Mouse (Mus musculus): ENCODE data around the gene Sfxn3. TPM values are rescaled to one million over a fixed set of nuclear protein-coding genes. Genes with fewer than 3 reads are reported as not detected.
"Not testable (repeated sequence)": the region's sequence is repeated elsewhere in the genome, so short reads cannot be mapped to it uniquely, and the experiment has no call there.

Gene Sfxn3
- polyA plus RNA-seq, 1 experiment from 2014 or later, result 21.7 TPM

DNA sequence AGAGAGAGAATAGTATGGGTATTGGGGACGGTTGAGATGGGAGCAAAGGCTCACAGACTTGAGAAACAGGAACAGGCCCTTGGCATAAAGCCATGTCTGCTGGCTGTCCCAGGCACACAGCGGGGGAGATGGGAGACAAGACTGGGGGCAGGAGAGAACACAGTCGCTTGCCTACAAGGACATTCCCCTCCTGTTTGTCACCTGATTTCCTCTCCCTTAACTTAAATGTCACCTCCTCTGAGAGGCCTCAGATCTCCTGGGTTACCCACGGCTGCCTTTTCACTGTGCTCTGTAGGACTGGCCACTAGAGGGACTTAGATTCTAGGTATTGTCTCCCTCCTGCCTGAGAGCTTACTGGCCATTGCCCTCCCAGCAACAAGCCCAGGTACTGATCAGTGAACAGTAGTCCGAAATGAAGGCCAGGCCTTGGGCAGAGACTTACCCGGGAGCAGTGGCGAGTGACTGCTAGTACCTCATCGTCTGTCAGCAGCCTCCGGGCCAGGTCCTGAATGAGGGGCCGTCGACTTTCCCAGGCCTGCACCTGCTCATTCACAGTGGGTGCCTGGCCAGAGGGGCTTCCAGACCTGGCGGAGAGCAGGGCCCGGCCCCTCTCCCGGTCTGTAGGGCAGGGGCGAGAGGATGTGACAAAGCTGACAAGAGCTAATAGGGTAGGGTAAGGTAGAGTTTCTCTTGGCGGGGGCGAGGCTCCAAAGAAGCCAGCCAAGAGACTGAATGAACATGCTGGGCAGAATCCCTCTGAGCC lies 14.6 kb upstream of the Sfxn3 start:
- H3K36me3 ChIP-seq, result peaks cover 8% of the 10 kb centered on the region
- no peak overlapping the region for H3K4me3 ChIP-seq
- no peak overlapping the region for H3K4me2 ChIP-seq
- no peak for ATAC-seq (ENCODE audit: borderline replicate concordance, extremely low read depth, low FRiP score, low TSS enrichment)
- no peak overlapping the region for H3K9ac ChIP-seq
- H3K27me3 ChIP-seq, result no peaks in the 10 kb centered on the region; the same call in 1 of the 2 replicates
- 52% methylated on average over 17 of the region's 17 CpGs for WGBS
- H3K27ac ChIP-seq, result no peak overlapping the region; the same call in 1 of the 2 replicates
- peaks cover 29% of the 10 kb centered on the region for H3K4me1 ChIP-seq
- no peaks in the 10 kb centered on the region for H3K9me3 ChIP-seq

- WGBS, result 29% methylated on average over 16 of the region's 16 CpGs
Measured at GRCm38 (mm10) chr19:45036867-45037266, 10.4 kb upstream of the Sfxn3 start.

DNA sequence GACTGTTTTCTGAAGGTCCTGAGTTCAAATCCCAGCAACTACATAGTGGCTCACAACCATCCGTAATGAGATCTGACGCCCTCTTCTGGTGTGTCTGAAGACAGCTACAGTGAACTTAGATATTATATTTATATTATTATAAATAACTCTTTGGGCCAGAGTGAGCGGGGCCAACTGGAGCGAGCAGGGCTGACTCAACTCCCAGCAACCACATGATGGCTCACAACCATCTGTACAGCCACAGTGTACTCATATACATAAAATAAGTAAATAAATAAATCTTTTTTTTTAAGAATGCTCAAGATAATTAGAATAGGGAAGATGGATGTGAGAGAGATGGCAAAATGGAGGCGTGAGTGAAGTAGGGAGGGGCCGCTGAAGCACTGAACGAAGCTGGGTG lies 9.1 kb upstream of the Sfxn3 start:
- H3K36me3 ChIP-seq; H3K27ac ChIP-seq; H3K9ac ChIP-seq; H3K4me2 ChIP-seq; H3K4me3 ChIP-seq; H3K4me1 ChIP-seq; ATAC-seq (ENCODE audit: borderline replicate concordance, extremely low read depth, low FRiP score, low TSS enrichment); H3K9me3 ChIP-seq: not testable (repeated sequence)
- WGBS, result 81% methylated on average over 7 of the region's 7 CpGs
- H3K27me3 ChIP-seq, result peaks cover 30% of the 10 kb centered on the region

More at GRCm38 (mm10) chr19:45036867-45037266, 10.4 kb upstream of the Sfxn3 start:
- Histone ChIP-seq H3K27ac (no peak overlapping the region), H3K27me3 (peaks cover 28% of the 10 kb centered on the region), H3K9ac (no peak overlapping the region), H3K36me3 (no peaks in the 10 kb centered on the region), H3K9me3 (no peaks in the 10 kb centered on the region), H3K4me1 (peaks cover 10% of the 10 kb centered on the region), H3K4me2 (no peak overlapping the region), H3K4me3 (no peak overlapping the region)
- ATAC-seq (ENCODE audit: borderline replicate concordance, extremely low read depth, low FRiP score, low TSS enrichment), result no peak

GRCm38 (mm10) chr19:45040214-45040613 lies 7.1 kb upstream of the Sfxn3 start:
- Histone ChIP-seq H3K9ac (no peak overlapping the region), H3K4me1 (no peaks in the 10 kb centered on the region), H3K36me3 (no peaks in the 10 kb centered on the region), H3K27me3 (peaks cover 42% of the 10 kb centered on the region), H3K9me3 (no peaks in the 10 kb centered on the region), H3K27ac (no peak overlapping the region), H3K4me2 (no peak overlapping the region), H3K4me3 (no peak overlapping the region)
- WGBS, result 45% methylated on average over 13 of the region's 13 CpGs
- ATAC-seq (ENCODE audit: borderline replicate concordance, extremely low read depth, low FRiP score, low TSS enrichment), result no peak

DNA sequence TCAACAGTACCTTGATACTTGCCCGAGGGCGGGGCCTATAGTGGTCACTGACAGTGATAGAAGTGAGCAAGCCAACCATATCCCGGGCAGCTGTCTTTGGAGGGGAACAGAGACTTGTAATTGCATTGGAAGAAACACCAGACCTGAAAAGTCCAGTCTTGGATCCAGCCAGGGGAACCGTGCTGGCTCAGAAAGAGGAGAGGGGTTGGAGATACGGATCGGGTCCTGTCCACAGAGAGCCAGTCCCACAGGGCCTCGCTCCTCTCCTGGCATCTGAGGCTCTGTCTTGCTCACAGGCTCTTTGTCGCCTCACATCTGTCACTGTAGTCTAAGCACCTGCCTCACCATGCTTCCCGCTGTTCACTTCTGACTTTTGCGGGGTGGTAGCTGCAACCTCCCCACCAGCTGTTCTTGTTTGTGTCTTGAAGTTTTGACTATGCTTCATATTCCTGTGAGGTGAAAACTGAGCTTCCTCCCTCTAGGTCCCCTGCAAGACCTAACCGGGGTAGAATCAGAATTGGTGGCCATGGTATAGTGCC lies 2.8 kb upstream of the Sfxn3 start:
- WGBS, result 58% methylated on average over 11 of the region's 11 CpGs
- peaks cover 48% of the 10 kb centered on the region for H3K27me3 ChIP-seq
- ATAC-seq (ENCODE audit: borderline replicate concordance, extremely low read depth, low FRiP score, low TSS enrichment), result no peak
- H3K4me1 ChIP-seq, result peaks cover 23% of the 10 kb centered on the region
- H3K27ac ChIP-seq, result no peak overlapping the region
- no peak overlapping the region for H3K9ac ChIP-seq
- H3K36me3 ChIP-seq, result no peaks in the 10 kb centered on the region
- no peaks in the 10 kb centered on the region for H3K9me3 ChIP-seq
- no peak overlapping the region for H3K4me2 ChIP-seq
- no peak overlapping the region for H3K4me3 ChIP-seq

DNA sequence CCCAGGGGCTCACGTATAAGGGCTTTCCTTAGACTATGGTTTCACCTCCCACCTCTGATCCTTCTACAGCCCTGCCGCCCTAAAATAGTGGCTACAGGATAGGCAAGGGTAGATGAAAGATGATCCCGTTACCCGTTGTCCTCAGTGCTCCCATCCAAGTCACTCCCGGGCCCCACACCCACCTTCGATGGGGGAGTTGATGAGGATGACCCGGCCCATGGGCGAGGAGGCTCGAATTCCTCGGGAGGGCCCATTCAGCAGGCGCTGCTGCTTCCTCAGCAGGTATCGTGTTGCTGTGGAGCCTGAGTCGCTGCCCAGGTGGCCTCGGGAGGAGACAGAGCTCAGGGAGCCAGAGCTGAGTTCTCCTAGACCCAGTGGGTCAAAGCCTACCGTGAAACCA lies 2.1 kb upstream of the Sfxn3 start:
- Histone ChIP-seq H3K4me2 (no peak overlapping the region), H3K4me1 (peaks cover 23% of the 10 kb centered on the region), H3K9me3 (no peaks in the 10 kb centered on the region), H3K36me3 (no peaks in the 10 kb centered on the region), H3K4me3 (no peak overlapping the region), H3K27ac (no peak overlapping the region), H3K9ac (no peak overlapping the region), H3K27me3 (peaks cover 40% of the 10 kb centered on the region)
- 33% methylated on average over 15 of the region's 15 CpGs for WGBS
- ATAC-seq (ENCODE audit: borderline replicate concordance, extremely low read depth, low FRiP score, low TSS enrichment), result no peak

- no peak for ATAC-seq (ENCODE audit: borderline replicate concordance, extremely low read depth, low FRiP score, low TSS enrichment)
- Histone ChIP-seq H3K9me3 (no peaks in the 10 kb centered on the region), H3K27ac (no peak within 1 kb of the TSS), H3K4me3 (peak within 1 kb of the TSS; percentile 55), H3K9ac (peak within 1 kb of the TSS; percentile 60; the same call in 1 of the 2 replicates), H3K4me1 (peaks cover 23% of the 10 kb centered on the region), H3K27me3 (peaks cover 36% of the 10 kb centered on the region), H3K36me3 (peaks cover 2% of the 10 kb centered on the region; the same call in 1 of the 2 replicates), H3K4me2 (peak within 1 kb of the TSS; percentile 89)
- 71% methylated on average over 5 of the region's 5 CpGs for WGBS
Measured at GRCm38 (mm10) chr19:45045651-45046050, 1.7 kb upstream of the Sfxn3 start, which contains the start of gene Pdzd7. Gene Pdzd7, minus strand, starts transcription at chr19:45045717.

DNA sequence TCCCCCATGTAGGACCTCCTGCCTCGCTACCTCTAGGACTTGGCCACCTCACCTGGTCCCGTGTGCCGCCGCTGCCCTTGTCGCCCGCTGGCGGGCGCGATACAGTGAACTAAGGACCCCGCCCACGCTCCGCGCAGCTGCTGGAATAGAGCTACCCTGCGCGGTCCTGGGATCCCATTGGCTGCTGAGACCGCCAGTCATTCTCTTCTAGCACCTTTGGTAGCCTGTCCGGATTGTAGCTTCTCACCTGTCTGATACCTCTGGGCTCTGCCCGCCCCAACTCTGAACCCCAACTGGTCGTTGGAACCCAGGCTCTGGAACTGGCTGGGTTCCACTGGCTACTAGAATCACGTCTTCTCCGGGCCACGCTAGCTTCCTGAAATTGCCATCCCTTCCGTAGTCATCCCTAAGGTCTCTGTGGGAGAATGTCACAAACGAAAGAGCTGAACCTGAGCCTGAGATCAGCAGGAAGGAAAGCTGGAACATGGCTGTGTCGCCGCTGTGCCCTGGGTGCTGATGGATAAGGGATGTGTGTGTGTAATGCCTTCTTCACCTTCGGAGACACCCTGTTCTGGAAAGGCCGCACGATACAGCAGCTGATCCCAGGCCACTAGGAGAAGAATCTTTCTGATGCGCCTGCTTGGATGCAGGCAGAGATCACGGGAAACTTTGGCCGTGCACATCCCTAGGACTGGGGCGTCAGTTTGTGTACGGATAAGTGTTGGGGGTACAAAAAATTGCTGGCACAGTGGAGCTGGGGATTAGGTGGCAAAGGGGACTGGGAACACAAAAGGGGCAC lies 581 bp upstream of the Sfxn3 start:
- 1% methylated on average over 34 of the region's 34 CpGs for WGBS
- H3K4me3 ChIP-seq, result peak overlapping the region; percentile 55

DNA sequence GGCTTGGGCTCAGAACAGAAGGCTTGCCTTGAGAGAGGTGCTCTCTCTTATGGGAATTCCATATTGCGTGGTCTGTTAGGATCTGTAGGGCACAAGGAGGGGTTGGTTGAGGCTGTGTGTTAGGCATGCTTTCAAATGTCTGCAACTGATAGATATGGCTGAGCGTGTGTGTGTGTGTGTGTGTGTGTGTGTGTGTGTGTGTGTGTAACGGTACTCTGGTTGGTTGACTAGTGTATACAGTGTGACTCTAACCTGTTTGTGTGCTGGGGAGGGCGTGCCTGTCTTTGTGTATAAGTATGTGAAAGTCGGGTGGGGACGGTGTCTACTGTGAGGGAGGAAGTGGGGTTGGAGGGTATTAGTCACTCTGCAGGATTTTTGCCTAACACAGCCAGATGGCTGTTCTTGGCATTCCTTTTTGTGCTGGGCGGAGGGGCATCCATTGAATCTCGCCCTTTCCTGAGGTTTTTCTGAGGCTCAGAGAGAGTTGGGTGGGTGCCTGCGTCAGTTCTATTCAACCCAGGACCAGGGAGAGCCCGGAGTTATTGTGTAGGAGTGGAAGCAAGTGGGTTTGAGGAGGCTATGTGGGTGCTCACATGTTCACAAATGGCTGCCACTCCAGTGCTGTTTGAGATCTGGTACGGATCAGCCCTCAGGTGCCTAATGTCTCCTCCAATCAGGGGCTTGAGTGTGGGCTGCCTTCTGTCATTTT lies 786 bp downstream of the Sfxn3 start:
- H3K36me3 ChIP-seq, result peaks cover 13% of the 10 kb centered on the region; the same call in 1 of the 2 replicates
- H3K4me1 ChIP-seq, result peaks cover 23% of the 10 kb centered on the region

More for the DNA sequence above, 581 bp upstream of the Sfxn3 start:
- H3K4me2 ChIP-seq, result peak overlapping the region; percentile 89
- peaks cover 26% of the 10 kb centered on the region for H3K27me3 ChIP-seq
- ATAC-seq (ENCODE audit: borderline replicate concordance, extremely low read depth, low FRiP score, low TSS enrichment), result peak; percentile 37; the same call in 1 of the 2 replicates
- H3K36me3 ChIP-seq, result peaks cover 6% of the 10 kb centered on the region; the same call in 1 of the 2 replicates
- H3K27ac ChIP-seq, result peak overlapping the region; percentile 97
- peak overlapping the region; percentile 60 for H3K9ac ChIP-seq
- H3K9me3 ChIP-seq, result no peaks in the 10 kb centered on the region
- peaks cover 23% of the 10 kb centered on the region for H3K4me1 ChIP-seq

DNA sequence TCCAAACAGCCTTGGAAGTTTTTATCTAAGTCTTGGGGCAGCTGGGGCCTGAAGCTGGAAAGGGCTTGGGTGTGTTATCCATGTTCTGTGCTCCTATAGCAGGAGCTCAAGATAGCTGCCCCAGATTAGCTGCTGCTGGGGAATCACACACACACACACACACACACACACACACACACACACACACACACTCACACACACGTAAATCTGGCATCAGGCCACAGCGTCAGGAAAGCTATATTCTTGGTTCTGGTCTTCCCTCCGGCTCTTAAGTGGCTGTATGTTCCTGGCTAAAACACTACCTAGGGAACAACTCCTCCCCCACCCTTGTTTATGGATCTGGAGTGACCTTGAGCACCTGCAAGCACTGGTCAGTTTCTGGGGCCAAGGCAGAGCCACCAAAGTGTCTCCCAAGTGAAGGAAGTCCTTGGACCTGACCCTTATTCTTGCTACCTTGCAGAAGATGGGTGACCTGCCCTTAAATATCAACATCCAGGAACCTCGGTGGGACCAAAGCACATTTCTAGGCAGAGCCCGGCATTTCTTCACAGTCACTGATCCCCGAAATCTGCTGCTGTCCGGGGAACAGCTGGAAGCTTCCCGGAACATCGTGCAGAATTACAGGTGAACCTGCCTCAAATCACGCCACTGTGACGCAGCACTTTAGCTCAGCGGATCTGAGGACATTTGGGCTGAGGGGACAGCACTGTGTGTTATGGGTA lies 1.5 kb downstream of the Sfxn3 start:
- WGBS, result 73% methylated on average over 12 of the region's 12 CpGs
- Histone ChIP-seq H3K4me2 (peak overlapping the region; percentile 89), H3K27me3 (peaks cover 23% of the 10 kb centered on the region), H3K9me3 (no peaks in the 10 kb centered on the region), H3K4me3 (peak overlapping the region; percentile 55), H3K4me1 (peaks cover 23% of the 10 kb centered on the region), H3K36me3 (peaks cover 13% of the 10 kb centered on the region; the same call in 1 of the 2 replicates), H3K27ac (peak overlapping the region; percentile 97), H3K9ac (peak overlapping the region; percentile 60; the same call in 1 of the 2 replicates)
- ATAC-seq (ENCODE audit: borderline replicate concordance, extremely low read depth, low FRiP score, low TSS enrichment), result no peak

More for the DNA sequence above, 786 bp downstream of the Sfxn3 start:
- Histone ChIP-seq H3K9me3 (no peaks in the 10 kb centered on the region), H3K27ac (peak overlapping the region; percentile 97), H3K4me2 (peak overlapping the region; percentile 89), H3K4me3 (peak overlapping the region; percentile 55), H3K9ac (peak overlapping the region; percentile 60), H3K27me3 (peaks cover 23% of the 10 kb centered on the region)
- peak; percentile 69 for ATAC-seq (ENCODE audit: borderline replicate concordance, extremely low read depth, low FRiP score, low TSS enrichment)
- WGBS, result 7% methylated on average over 11 of the region's 11 CpGs
